Mouse (Mus musculus) lung, adult 2 months (tissue): ENCODE results near the gene Dock4. TPM values are rescaled to one million over a fixed set of nuclear protein-coding genes. Genes with fewer than 3 reads are reported as not detected.

ENCODE experiments used
- DNase-seq: peaks from one replicate; pipeline ENCODE4 v3.0.0; 2022
- H3K4me1 ChIP-seq: fragments of 200-500 bp; 2 replicates; pipeline ENCODE4 v1.6.1; 2011; ENCODE audit warnings: low read length; ENCODE audit not compliant: control insufficient read depth, insufficient read depth
- H3K4me3 ChIP-seq: fragments of 200-500 bp; replicated peaks from 2 replicates; pipeline ENCODE3; 2011; ENCODE audit warnings: low read depth, mild to moderate bottlenecking, control low read depth, low read length; ENCODE audit errors: extremely low read depth
- CTCF ChIP-seq: fragments of 200-500 bp; IDR thresholded peaks from 2 replicates; pipeline ENCODE4 v1.5.1; 2011; ENCODE audit warnings: mild to moderate bottlenecking, low read length, control low read depth; ENCODE audit not compliant: insufficient read depth
- POLR2A ChIP-seq: fragments of 200-500 bp; IDR thresholded peaks from 2 replicates; pipeline ENCODE4 v1.6.1; 2011; ENCODE audit warnings: low read depth, mild to moderate bottlenecking, control low read depth, low read length, borderline replicate concordance; ENCODE audit errors: extremely low read depth
- WGBS: fragments of 180-500 bp; shearing (Covaris S2); methylation state at CpG from one replicate; pipeline ENCODE4 v1.1.7; 2018; 5-methylcytosine and 5-hydroxymethylcytosine counted together
- polyA plus RNA-seq: library from polyadenylated mRNA; depleted of rRNA; stranded (reverse); fragments of >200 nt; gene quantifications from 2 replicates; pipeline ENCODE4 v1.2.3, GENCODE M21; 2012; rRNA removed

The Dock4 gene
- 19.7 and 21.9 TPM in 2 replicates for polyA plus RNA-seq

DNA sequence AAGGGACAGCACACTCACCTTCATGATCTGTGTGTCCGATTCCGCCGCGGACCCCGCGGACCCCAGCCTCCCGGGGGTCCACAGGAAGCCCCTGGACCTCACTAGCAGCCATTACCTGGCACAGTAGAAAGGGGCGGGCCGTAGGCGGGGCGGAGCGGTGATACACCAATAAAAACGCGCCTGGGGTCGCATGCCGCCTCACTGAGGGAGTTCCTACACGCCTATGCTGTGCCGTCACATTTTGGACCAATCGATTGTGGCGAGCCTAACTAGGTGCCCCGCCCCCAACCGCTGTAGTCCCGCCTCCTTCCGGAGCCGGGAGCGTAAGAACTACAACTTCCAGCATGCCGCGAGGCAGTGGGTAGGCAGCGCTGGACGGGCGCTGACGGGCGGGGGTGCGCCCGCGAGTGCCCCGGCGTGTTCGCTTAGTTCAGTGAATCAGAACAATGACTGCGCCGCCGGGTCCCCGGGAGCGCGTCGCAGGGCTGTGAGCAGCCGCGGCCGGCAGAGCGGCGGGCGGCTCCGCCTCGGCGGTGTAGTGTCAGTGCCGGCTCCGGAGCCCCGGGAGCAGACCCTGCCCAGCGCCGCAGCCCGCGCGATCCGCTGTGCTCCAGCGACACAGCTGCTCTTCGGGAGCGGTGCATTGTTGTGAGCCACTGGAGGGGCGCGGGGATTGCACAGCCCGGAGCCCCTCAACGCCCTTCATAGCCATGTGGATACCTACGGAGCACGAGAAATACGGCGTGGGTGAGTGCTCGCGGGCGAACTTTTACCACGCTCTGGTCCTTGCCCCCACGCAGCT is at the start of gene Dock4, which contains the start of gene Zfp277:
Dock4 (plus strand) TSS at position 305 of the 802 bp plus-strand sequence.
Zfp277 (minus strand) TSS at position 255 of the 802 bp plus-strand sequence.
- Histone ChIP-seq H3K4me1 (peaks cover 8% of the 10 kb centered on the region), H3K4me3 (peak within 1 kb of the TSS; percentile 99)
- peak; percentile 98 for DNase-seq
- under 1% methylated on average over 80 of the region's 80 CpGs for WGBS
- TF ChIP-seq POLR2A (peak; percentile 41; the same call in 1 of the 2 replicates), CTCF (no peak)

- H3K4me1 ChIP-seq: no peaks in the 10 kb centered on the region
- DNase-seq: no peak
- WGBS: 93% methylated on average over 2 of the region's 2 CpGs
- no peak overlapping the region for H3K4me3 ChIP-seq
- TF ChIP-seq POLR2A (no peak), CTCF (no peak)
These were observed 46.8 kb upstream of the Dock4 start for GRCm38 (mm10) chr12:40398916-40399315.

DNA sequence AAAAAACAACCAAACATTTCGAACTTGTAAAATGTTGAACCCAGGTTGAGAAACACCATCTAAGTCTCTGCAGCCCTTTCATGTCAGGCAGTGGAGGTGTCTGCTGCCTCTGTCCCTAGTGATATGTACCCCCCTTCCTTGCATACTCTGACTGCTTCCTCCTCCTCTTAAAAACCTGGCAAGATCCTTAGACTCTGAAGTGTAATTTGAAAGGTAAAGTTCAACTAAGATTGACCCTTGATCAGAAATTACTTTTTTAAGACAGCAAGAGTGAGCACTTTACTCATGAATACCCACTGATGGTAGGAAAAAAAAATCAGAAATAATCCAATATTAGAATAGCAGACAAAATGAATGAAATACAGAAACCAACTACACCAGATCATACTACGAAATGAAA is 46.4 kb upstream of the Dock4 start:
- H3K4me3 ChIP-seq: no peak overlapping the region
- DNase-seq: no peak
- 94% methylated on average over 2 of the region's 2 CpGs for WGBS
- H3K4me1 ChIP-seq: no peaks in the 10 kb centered on the region
- TF ChIP-seq CTCF: no peak
- TF ChIP-seq POLR2A: no peak

DNA sequence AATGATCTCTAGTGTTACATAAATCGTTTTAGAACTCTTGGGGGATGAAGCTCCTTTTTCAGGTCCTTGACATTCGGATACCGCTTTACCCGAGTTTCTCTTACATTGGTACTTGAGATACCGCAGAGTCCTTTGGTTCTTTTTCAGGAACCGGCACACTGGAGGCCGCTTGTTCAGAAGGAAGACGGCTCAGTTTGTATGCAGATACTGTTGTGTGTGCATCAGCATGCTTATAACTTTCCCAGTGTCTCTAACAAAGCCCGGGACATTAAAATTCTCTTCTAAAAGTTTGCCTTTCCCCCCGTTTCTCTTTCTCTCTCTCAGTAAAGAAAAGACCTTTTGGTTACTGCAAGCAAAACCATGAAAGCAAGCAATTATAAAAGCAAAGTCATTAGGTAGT is 45.9 kb upstream of the Dock4 start:
- no peaks in the 10 kb centered on the region for H3K4me1 ChIP-seq
- WGBS: 89% methylated on average over 10 of the region's 10 CpGs
- TF ChIP-seq POLR2A (no peak), CTCF (no peak)
- no peak for DNase-seq
- no peak overlapping the region for H3K4me3 ChIP-seq

GRCm38 (mm10) chr12:40414682-40415311 is 31.0 kb upstream of the Dock4 start:
- DNase-seq: no peak
- TF ChIP-seq POLR2A: no peak
- TF ChIP-seq CTCF: no peak
- WGBS: 81% methylated on average over 5 of the region's 5 CpGs

GRCm38 (mm10) chr12:40415312-40415925 is 30.3 kb upstream of the Dock4 start:
- TF ChIP-seq CTCF (no peak), POLR2A (no peak)
- H3K4me1 ChIP-seq: no peaks in the 10 kb centered on the region
- no peak overlapping the region for H3K4me3 ChIP-seq
- 58% methylated on average over 8 of the region's 8 CpGs for WGBS
- DNase-seq: no peak

More at GRCm38 (mm10) chr12:40414682-40415311, 31.0 kb upstream of the Dock4 start:
- Histone ChIP-seq H3K4me1 (no peaks in the 10 kb centered on the region), H3K4me3 (no peak overlapping the region)

DNA sequence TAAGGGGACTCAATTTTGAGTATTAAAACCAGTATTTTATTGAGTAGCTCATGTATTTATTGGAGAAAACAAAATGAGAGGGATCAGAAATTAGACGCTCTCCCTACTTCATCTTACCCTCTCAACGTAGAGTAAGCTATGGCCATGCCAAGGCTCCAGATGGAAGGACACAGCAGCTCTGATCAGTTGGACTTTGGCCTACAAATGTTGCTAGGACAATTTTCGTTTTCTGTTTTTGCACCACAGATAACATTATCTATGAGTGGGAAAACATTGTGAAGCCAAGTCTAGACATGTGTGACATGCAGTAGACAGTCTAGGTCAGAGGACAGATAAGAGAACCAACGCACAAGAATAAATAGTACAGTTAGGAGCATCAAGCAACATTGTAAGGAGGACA is 28.5 kb upstream of the Dock4 start:
- DNase-seq: no peak
- TF ChIP-seq POLR2A: no peak
- TF ChIP-seq CTCF: no peak
- 79% methylated on average over 4 of the region's 4 CpGs for WGBS
- H3K4me3 ChIP-seq: no peak overlapping the region
- H3K4me1 ChIP-seq: no peaks in the 10 kb centered on the region

DNA sequence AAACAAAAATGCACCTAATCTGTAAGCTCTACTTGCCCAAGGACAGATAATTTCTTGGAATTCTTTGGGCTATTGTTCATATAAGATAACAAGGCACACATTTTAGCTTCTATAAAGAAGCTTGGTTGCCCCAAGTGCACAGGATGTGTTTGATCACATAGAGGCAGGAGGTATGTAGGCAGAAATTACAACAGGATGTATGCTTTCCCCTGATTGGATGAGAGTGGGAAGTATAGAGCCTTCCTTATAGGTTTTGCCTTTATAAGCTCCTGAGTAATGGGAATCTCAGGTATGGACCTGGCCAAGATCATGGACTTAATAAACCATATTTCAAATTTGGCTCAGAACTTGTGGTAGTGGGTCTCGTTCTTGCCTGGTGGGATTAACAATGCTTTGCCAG is 20.8 kb upstream of the Dock4 start:
- no peaks in the 10 kb centered on the region for H3K4me1 ChIP-seq
- DNase-seq: no peak
- H3K4me3 ChIP-seq: no peak overlapping the region
- WGBS: 100% methylated on average over 1 of the region's 1 CpGs
- no peak for TF ChIP-seq CTCF
- TF ChIP-seq POLR2A: no peak

GRCm38 (mm10) chr12:40427606-40428005 is 18.1 kb upstream of the Dock4 start:
- H3K4me3 ChIP-seq: no peak overlapping the region
- no peak for DNase-seq
- whole genome bisulfite sequencing: 82% methylated on average over 10 of the region's 10 CpGs
- no peaks in the 10 kb centered on the region for H3K4me1 ChIP-seq
- no peak for TF ChIP-seq POLR2A
- TF ChIP-seq CTCF: no peak

- DNase-seq: no peak
- Histone ChIP-seq H3K4me1 (peaks cover 7% of the 10 kb centered on the region; the same call in 1 of the 2 replicates), H3K4me3 (no peak overlapping the region)
- TF ChIP-seq POLR2A (no peak), CTCF (no peak)
- 67% methylated on average over 3 of the region's 3 CpGs for WGBS
These were observed 15.8 kb upstream of the Dock4 start for GRCm38 (mm10) chr12:40429976-40430375.
